Comparison of ENCODE assay signal across 11 mouse cellular contexts in the genomic region with DNA sequence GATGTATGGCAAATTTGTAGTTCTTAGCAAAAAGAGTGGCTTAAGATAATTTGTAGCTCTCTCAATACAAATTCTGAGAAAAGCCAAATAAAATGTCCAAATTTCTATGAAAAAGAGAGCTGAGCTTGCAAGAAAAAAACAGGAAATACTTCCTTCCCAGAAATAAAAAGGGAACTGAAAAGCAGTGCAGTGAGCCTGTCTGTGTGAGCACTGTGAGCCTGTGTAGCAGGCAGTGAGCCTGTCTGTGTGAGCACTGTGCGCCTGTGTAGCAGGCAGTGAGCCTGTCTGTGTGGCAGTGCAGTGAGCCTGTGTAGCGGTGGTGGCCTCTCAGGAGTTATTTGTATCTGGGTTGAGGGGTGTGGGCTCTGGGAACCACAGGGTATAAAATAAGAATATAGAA.
DNase-seq lines count a peak whose midpoint lies in the region; ATAC-seq and TF ChIP-seq lines count a peak whose summit lies in the region.
"Had no signal": no experiment of that assay in that cellular context is flagged by ENCODE, and none has a peak within 500 bp of the region (broad histone marks: within the 10 kb centered on the region; RNA-seq: fewer than 3 reads in every experiment).

No protein-coding gene starts in this region.

- no peaks in the 10 kb centered on the region for H3K27me3 ChIP-seq in hindbrain, embryonic 11.5 days (ENCODE audit: control insufficient read depth, insufficient read depth, low read length)
- H3K27me3 ChIP-seq in hindbrain, embryonic 16.5 days (replicated peaks; ENCODE audit: control insufficient read depth, insufficient read depth, low read length): no peaks in the 10 kb centered on the region
- no peaks in the 10 kb centered on the region for H3K27me3 ChIP-seq in CH12.LX (replicated peaks)
- H3K27me3 ChIP-seq: neural tube, embryonic 12.5 days had no signal

- H3K4me2 ChIP-seq in hindbrain, embryonic 11.5 days (replicated peaks; ENCODE audit: low read depth, low read length): no peak overlapping the region
- no peak overlapping the region for H3K4me2 ChIP-seq in hindbrain, embryonic 16.5 days (ENCODE audit: low read length)
- peak overlapping the region; percentile 26 for H3K4me2 ChIP-seq in CH12.LX (ENCODE audit: insufficient read depth, low read depth, poor library complexity, severe bottlenecking)
- H3K4me2 ChIP-seq: neural tube, embryonic 12.5 days had no signal

- no peak for DNase-seq in hindbrain, embryonic 11.5 days (ENCODE audit: low spot score)
- peak; percentile 34 for DNase-seq in CH12.LX (ENCODE audit: extremely low read depth)
- DNase-seq in thymus, adult 18-20 months: peak; percentile 49 to 66
- no peak for DNase-seq in left cerebral cortex, adult 9 months (ENCODE audit: low spot score in 2 of 2)
- DNase-seq in right cerebral cortex, adult 18-20 months: no peak
- DNase-seq: cerebellum, postnatal 36 days; heart, postnatal 36 days; right cerebral cortex, postnatal 25 days had no signal

- no peaks in the 10 kb centered on the region for H3K4me1 ChIP-seq in hindbrain, embryonic 11.5 days (replicated peaks; ENCODE audit: control insufficient read depth, insufficient read depth, low read length)
- H3K4me1 ChIP-seq in hindbrain, embryonic 16.5 days (ENCODE audit: control insufficient read depth, insufficient read depth, low read depth, low read length): no peaks in the 10 kb centered on the region
- peaks cover 4 to 40% of the 10 kb centered on the region in 2 experiments for H3K4me1 ChIP-seq in CH12.LX (ENCODE audit: control insufficient read depth in 1 of 2, insufficient read depth in 2 of 2)
- H3K4me1 ChIP-seq: neural tube, embryonic 12.5 days had no signal

- H3K27ac ChIP-seq in hindbrain, embryonic 11.5 days (ENCODE audit: low read depth, low read length): no peak overlapping the region
- H3K27ac ChIP-seq in hindbrain, embryonic 16.5 days (ENCODE audit: low read depth, low read length): no peak overlapping the region
- no peak overlapping the region for H3K27ac ChIP-seq in CH12.LX (ENCODE audit: insufficient read depth, low read depth)
- H3K27ac ChIP-seq: neural tube, embryonic 12.5 days had no signal

- H3K9ac ChIP-seq in hindbrain, embryonic 11.5 days (ENCODE audit: low read depth, low read length): no peak overlapping the region
- no peak overlapping the region for H3K9ac ChIP-seq in hindbrain, embryonic 16.5 days (ENCODE audit: low read depth, low read length)
- H3K9ac ChIP-seq in CH12.LX (ENCODE audit: insufficient read depth, low read depth): no peak overlapping the region
- H3K9ac ChIP-seq: neural tube, embryonic 12.5 days had no signal

- WGBS in hindbrain, embryonic 11.5 days: 40% methylated on average over 2 of the region's 2 CpGs
- 20% methylated on average over 2 of the region's 2 CpGs for WGBS in hindbrain, embryonic 16.5 days

- H3K9me3 ChIP-seq in hindbrain, embryonic 11.5 days (ENCODE audit: control insufficient read depth, low read length): no peaks in the 10 kb centered on the region
- no peaks in the 10 kb centered on the region for H3K9me3 ChIP-seq in hindbrain, embryonic 16.5 days (ENCODE audit: control insufficient read depth, low read length)
- no peaks in the 10 kb centered on the region for H3K9me3 ChIP-seq in CH12.LX (replicated peaks; ENCODE audit: low read length)
- H3K9me3 ChIP-seq: neural tube, embryonic 12.5 days had no signal

- H3K4me3 ChIP-seq in hindbrain, embryonic 11.5 days (ENCODE audit: low read depth, low read length): no peak overlapping the region
- H3K4me3 ChIP-seq in hindbrain, embryonic 16.5 days (ENCODE audit: low read length): no peak overlapping the region
- no peak overlapping the region for H3K4me3 ChIP-seq in CH12.LX (replicated peaks in 1 of 3; ENCODE audit: low read depth in 2 of 3, low read length in 2 of 3, poor library complexity in 1 of 3)
- H3K4me3 ChIP-seq: neural tube, embryonic 12.5 days had no signal

- TF ChIP-seq POLR2A in CH12.LX (IDR thresholded peaks at IDR 0.05; ENCODE audit: low read depth, low read length): no peak

- peak; percentile 71; the same call in 1 of the 2 replicates for TF ChIP-seq EP300 in CH12.LX (IDR thresholded peaks at IDR 0.05; ENCODE audit: low read length)

- no peak for TF ChIP-seq RAD21 in CH12.LX (IDR thresholded peaks at IDR 0.05; ENCODE audit: low read depth, low read length)

- in situ Hi-C loops in CH12.LX (cut with MboI; ENCODE audit: low pct_ligation_motif_present, low pct_unique_long_range_greater_than_20kb, low sequenced_read_pairs): no loop called here

- TF ChIP-seq CTCF in CH12.LX (conservative IDR thresholded peaks at IDR 0.05 in 1 of 2, IDR thresholded peaks at IDR 0.05 in 1 of 2; ENCODE audit: low read depth in 2 of 2, low read length in 2 of 2): no peak

- dilution Hi-C loops in CH12.LX (cut with MboI; ENCODE audit: extremely low pct_ligation_motif_present, extremely low pct_unique_long_range_greater_than_20kb, low sequenced_read_pairs): no loop called here

- no peaks in the 10 kb centered on the region for H3K79me2 ChIP-seq in CH12.LX (replicated peaks; ENCODE audit: control insufficient read depth, extremely low read depth, insufficient read depth, poor library complexity, severe bottlenecking)

- no peaks in the 10 kb centered on the region for H3K36me3 ChIP-seq in hindbrain, embryonic 11.5 days (ENCODE audit: control insufficient read depth, insufficient read depth, low read length)
- H3K36me3 ChIP-seq in hindbrain, embryonic 16.5 days (ENCODE audit: control insufficient read depth, insufficient read depth, low read length): no peaks in the 10 kb centered on the region
- H3K36me3 ChIP-seq in CH12.LX (replicated peaks in 1 of 2; ENCODE audit: control insufficient read depth in 1 of 2, insufficient read depth in 1 of 2, low read length in 1 of 2): no peaks in the 10 kb centered on the region
- H3K36me3 ChIP-seq: neural tube, embryonic 12.5 days had no signal

- peak; percentile 63; the same call in 1 of the 2 replicates for ATAC-seq in hindbrain, embryonic 11.5 days (ENCODE audit: low FRiP score)
- no peak for ATAC-seq in hindbrain, embryonic 16.5 days
- peak; percentile 13 for ATAC-seq in inflammation-experienced regulatory T-cells, adult 6 months

TF ChIP-seq in CH12.LX, 34 proteins besides CTCF, POLR2A, EP300 and RAD21:
- TF ChIP-seq MAZ (IDR thresholded peaks at IDR 0.05; ENCODE audit: low read depth, low read length): no peak
- TF ChIP-seq IRF4 (IDR thresholded peaks at IDR 0.05; ENCODE audit: low read depth, low read length): peak; percentile 82
- peak; percentile 75; the same call in 1 of the 2 replicates for TF ChIP-seq MAFK (IDR thresholded peaks at IDR 0.05; ENCODE audit: insufficient replicate concordance, low read length)
- no peak for TF ChIP-seq RCOR1 (conservative IDR thresholded peaks at IDR 0.05; ENCODE audit: low read depth, low read length)
- peak; percentile 58 for TF ChIP-seq ZNF384 (IDR thresholded peaks at IDR 0.05; ENCODE audit: low read depth, low read length)

Comparison
In these comparisons a context has a peak if more than half of its experiments do, and no peak if none do; other contexts are left out.
1. DNase-seq: peak in CH12.LX (single experiment) and thymus, adult 18-20 months (2 of 2); none in hindbrain, embryonic 11.5 days (single experiment), left cerebral cortex, adult 9 months (0 of 2) and right cerebral cortex, adult 18-20 months (single experiment).